Mouse (Mus musculus) stomach, postnatal 0 days (tissue): Measurements from ENCODE around the gene Iffo2.

Experiments used
- CTCF ChIP-seq: IDR thresholded peaks from 2 replicates; pipeline ENCODE4 v1.5.1; 2016; ENCODE audit warnings: antibody characterized with exemption, low read depth, mild to moderate bottlenecking, moderate library complexity
- EP300 ChIP-seq: optimal IDR thresholded peaks from 2 replicates; pipeline ENCODE3; 2016; ENCODE audit warnings: antibody characterized with exemption

DNA sequence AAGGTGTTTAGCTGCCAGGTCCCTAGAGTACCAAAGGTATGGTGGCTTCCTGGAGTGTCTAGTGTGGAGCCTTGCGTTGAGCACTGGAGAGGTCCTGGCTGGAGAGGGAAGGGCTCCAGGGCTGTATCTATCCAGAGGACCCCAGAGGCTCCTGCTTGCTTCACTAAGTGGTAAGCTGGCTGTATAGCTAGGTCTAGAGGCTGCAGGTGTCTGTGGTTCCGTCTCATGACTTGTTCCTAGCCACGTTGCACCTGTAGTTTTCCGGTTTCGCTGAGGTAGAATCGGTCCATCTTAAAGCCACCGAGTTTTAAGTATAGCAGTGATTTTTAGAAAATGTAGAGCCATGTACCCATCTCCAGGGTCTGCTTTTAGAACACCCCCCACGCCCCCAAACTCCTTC lies 48.0 kb downstream of the Iffo2 start:
- TF ChIP-seq CTCF (no peak), EP300 (no peak)
